Mouse (Mus musculus) erythroblast, adult 5-6 weeks (primary cell): ENCODE results near the gene Nbea. TPM values are rescaled to one million over a fixed set of nuclear protein-coding genes. Genes with fewer than 3 reads are reported as not detected.

ENCODE experiments used
- ATAC-seq: replicated peaks from 2 replicates; pipeline ENCODE4 v1.8.0; 2016; ENCODE audit warnings: moderate number of reproducible peaks, mild to moderate bottlenecking, moderate TSS enrichment, inconsistent platforms; ENCODE audit not compliant: poor library complexity, low FRiP score, severe bottlenecking
- total RNA-seq, 2 experiments: library from RNA; stranded (forward) in 1 of 2; stranded (reverse) in 1 of 2; fragments of 150-400 nt in 1 of 2; fragments of 200-764, 138-1000 nt in 1 of 2; gene quantifications; 2 replicates each; pipeline versions ENCODE4 v1.2.3 to v1.2.4; 2015 to 2017; ENCODE audit warnings: low replicate concordance in 2 of 2

Gene Nbea
- total RNA-seq, 2 experiments from 2014 or later: 0.51 TPM; not detected in 1

DNA sequence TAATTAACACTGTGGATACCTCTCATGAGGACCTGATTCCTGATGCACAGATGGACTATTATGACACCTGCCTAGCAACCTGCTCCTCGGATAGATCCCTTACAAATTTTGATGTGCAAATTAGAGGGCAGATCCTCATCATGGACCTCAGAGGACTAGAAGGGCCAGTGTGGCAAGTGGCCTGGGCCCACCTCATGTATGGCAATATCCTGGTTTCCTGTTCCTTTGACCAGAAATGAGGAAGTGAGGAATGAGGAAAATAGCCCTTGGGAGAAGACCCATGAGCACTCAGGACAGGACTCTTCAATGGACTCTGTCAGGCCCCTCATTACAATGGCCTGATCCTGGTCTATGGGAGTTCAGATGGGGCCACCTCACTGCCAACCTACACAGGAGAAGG is 336.4 kb downstream of the Nbea start:
- ATAC-seq: no peak

GRCm38 (mm10) chr3:55837188-55837587 is 346.3 kb downstream of the Nbea start:
- no peak for ATAC-seq

DNA sequence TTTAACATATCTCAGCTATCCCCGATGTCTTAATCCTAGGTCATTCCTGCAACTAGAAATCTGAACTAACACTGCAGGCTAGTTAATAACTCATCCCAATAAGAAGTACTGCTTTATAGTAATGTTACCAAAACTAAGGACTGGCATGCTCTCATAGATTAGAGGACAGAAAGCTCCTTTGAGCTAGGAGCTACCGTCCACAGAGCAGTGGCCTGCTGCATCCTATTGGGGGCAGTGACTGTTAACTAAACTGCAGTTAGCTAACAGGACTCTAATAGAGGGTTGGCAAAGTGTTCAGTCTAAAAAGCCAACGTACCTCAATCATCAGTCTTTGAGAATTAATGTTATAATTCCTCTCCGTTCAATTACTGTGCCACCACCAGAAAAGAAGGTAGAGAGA is 348.3 kb downstream of the Nbea start:
- ATAC-seq: no peak

- no peak for ATAC-seq
Measured at GRCm38 (mm10) chr3:55830226-55830625, 353.3 kb downstream of the Nbea start.

- no peak for ATAC-seq
Measured at GRCm38 (mm10) chr3:55828481-55829256, 354.8 kb downstream of the Nbea start.

DNA sequence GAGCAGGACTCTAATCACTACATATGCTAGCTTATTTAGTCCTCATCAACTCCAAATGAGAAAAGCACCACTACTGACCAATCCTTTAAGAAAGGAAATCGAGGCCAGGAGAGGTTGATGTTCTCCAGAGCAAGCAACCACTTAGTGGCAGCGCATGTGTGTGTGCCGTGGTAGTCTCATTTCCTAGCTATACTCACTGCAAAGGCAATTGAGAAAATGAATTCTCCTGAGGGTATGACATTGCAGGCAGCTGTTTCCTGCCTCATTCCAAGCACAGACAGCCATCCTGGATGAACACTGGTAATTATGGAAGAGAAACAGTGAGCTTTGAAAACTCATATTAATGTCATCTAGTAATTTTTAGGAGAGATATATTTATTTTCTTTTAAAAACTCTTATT is 358.6 kb downstream of the Nbea start:
- ATAC-seq: no peak

DNA sequence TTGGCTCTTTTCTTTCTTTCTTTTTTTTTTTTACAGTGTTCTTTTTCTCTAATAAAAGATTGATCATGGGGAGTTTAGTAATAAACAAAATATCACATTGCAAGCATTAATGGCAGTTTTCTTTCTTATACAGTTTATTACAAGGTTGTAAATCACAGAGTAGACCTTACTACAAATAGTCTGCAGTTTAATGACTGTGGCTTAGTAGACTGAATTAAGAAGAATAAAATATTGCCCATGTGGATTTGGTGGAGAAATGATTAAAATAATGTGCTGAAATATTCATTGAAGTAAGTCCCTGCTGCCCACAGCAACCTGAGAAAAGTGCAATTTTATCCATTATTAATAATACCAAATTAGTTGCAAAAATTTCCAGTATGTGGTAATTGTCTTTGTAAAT is 363.9 kb downstream of the Nbea start:
- ATAC-seq: no peak

DNA sequence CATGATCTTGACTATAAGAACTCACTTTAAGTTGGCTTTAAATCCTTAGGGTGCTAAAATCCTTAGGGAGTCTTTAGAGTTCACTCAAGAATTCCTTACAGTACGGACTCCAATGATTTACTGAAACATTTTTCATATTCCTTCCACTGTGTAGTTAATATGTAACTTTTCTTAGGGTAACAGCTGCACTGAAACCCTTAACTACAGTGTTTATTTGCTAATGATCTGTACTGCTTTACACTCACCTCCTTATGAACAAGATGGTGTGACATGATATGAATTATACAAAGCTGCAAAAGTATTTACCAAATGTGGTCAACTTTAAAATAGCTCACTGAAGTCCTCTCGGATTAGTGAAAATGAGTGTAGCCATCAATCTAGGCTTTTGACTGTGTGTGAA is 365.4 kb downstream of the Nbea start:
- ATAC-seq: no peak

GRCm38 (mm10) chr3:55816638-55817375 is 366.7 kb downstream of the Nbea start:
- no peak for ATAC-seq

DNA sequence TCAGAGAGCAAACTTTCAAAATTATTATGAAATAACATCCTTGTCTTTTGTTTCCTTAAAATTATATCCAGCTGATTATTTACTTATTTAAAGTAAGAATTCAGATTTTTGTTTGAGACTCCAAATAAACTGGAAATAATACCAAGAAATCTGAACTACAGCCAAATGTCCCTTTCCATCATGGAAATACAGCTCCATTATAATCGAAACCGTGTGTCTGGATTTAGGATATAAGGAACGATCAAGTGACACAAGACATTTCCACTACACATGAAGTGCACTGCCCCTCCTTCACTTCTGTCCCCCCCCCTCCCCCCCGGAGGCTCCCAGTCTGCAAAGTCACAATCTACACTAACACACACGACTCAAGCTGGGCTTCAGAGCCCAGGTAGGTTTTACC is 367.4 kb downstream of the Nbea start:
- ATAC-seq: no peak

- no peak for ATAC-seq
Measured at GRCm38 (mm10) chr3:55814993-55815625, 368.4 kb downstream of the Nbea start.

GRCm38 (mm10) chr3:55794768-55795167 is 388.7 kb downstream of the Nbea start:
- ATAC-seq: no peak

GRCm38 (mm10) chr3:55793842-55794575 is 389.5 kb downstream of the Nbea start:
- ATAC-seq: no peak

DNA sequence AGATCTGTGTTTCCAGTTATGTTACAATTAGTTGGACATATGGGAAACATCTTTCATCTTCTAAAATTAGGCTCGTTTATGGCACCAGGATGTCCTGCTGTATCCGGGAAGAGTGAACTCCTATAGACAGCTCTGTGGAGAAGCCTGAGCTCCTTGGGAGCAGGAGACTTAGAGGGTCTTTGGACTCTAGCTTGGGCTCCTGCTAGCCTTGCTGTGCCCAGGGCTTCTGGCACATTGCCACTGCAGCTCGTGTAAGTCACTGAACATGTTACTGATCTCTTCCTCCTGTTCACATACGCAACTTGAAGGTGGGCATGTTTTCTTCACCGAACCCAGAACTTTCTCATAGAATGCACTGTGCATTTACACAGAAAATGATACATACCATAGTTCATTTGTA is 391.2 kb downstream of the Nbea start:
- no peak for ATAC-seq

- no peak for ATAC-seq
Measured at GRCm38 (mm10) chr3:55790609-55791008, 392.9 kb downstream of the Nbea start.

GRCm38 (mm10) chr3:55789856-55790255 is 393.6 kb downstream of the Nbea start:
- no peak for ATAC-seq

DNA sequence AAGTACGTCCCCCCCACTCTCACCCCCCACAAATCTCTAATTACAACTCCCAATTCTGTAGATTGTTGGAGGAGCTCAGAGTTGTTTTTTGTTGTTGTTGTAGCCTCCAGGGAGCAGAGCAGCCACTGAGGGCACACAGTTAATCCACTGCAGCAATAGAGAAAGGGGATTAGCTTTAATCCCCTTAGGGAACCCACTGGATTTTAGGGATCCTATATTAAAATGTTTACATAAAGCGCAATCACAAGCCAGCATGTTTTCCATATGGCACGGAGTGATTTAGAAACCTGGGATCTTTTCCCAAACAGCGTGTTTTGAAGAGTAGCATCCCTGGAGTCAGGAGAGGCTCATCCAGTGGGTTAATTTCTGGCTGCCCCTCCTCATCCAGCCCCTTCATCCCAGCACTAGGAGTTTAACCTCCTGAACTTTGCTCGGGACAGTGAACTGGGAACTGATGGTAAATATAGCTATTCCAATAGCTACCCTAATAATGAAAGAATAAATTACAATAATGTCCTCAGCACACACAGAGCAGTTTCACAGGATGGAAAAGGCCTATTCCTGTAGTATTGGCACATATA is 394.8 kb downstream of the Nbea start:
- ATAC-seq: no peak

DNA sequence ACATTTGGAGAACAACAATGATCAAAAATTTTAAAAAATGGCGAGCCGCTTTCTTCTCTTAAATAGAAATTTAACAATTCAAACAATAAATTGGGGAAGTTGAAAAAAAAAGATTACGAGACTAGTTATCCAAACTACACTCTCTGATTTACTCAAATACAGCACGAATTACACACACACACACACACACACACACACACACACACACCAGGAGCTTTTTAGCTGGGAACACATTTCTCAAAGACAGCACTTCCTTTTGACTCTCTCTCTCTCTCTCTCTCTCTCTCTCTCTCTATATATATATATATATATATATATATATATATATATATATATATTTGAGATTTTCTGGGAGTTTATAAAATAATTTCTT is 395.3 kb downstream of the Nbea start:
- no peak for ATAC-seq

DNA sequence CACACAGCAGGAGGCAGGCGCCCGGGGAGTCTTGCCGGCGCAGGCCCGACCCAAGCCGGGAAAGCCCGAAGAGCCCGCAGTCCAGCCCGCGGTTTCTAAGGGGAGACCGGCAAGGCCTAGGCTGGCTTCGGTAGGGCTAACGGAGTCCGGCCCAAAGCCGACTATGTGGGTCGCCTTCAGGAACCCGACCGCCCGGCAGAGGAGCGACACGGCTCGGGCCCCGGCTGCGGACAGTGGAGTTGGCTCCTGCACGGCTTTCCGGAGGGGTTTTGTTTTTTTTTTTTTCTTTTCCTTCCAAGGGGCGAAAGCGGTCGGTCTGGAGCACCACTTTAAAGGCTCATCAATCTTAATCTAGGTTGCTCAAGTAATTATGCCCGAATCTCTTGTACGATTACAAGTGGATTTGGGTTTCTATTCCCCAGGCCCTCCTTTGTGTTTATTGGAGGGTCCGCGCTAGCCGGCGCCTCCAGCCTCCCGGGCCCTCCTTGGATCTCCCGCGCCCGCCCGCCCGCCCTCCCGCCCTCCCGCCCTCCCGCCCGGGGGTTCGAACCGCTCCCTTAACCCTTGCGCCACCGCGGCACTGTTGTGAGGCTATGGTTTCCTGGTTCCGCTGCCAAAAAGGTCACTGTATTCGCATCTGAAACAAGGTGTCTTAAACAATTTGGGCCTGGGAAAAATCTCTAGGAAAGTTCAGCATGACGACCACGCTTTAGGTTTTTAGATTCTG is 395.9 kb downstream of the Nbea start:
- ATAC-seq: no peak
